Mouse (Mus musculus) forebrain, embryonic 15.5 days (tissue): ENCODE data around the gene Efcab8. TPM values are rescaled to one million over a fixed set of nuclear protein-coding genes. Genes with fewer than 3 reads are reported as not detected.

ENCODE experiments used
- ATAC-seq: fragments of 200-750 bp; cut with Nextera tagmentation; replicated peaks from 2 replicates; pipeline ENCODE4 v1.8.0; 2017; ENCODE audit warnings: mild to moderate bottlenecking, moderate TSS enrichment, moderate library complexity
- H3K27ac ChIP-seq: fragments of 300-500 bp; sonication (generic); replicated peaks from 2 replicates; pipeline ENCODE4 v1.5.1; 2015; ENCODE audit warnings: mild to moderate bottlenecking, inconsistent platforms
- H3K27me3 ChIP-seq: fragments of 300-500 bp; sonication (generic); 2 replicates; pipeline ENCODE4 v1.6.1; 2015; ENCODE audit warnings: inconsistent platforms
- H3K36me3 ChIP-seq: fragments of 300-500 bp; sonication (generic); 2 replicates; pipeline ENCODE4 v1.6.1; 2015; ENCODE audit warnings: mild to moderate bottlenecking, inconsistent platforms
- H3K4me1 ChIP-seq: fragments of 300-500 bp; sonication (generic); 2 replicates; pipeline ENCODE4 v1.6.1; 2015; ENCODE audit warnings: inconsistent platforms
- H3K4me2 ChIP-seq: fragments of 300-500 bp; sonication (generic); replicated peaks from 2 replicates; pipeline ENCODE4 v1.6.1; 2015; ENCODE audit warnings: mild to moderate bottlenecking, inconsistent platforms
- H3K4me3 ChIP-seq: fragments of 300-500 bp; sonication (generic); 2 replicates; pipeline ENCODE4 v1.5.1; 2015; ENCODE audit warnings: mild to moderate bottlenecking, inconsistent platforms
- H3K9ac ChIP-seq: fragments of 300-500 bp; sonication (generic); replicated peaks from 2 replicates; pipeline ENCODE4 v1.6.1; 2015; ENCODE audit warnings: mild to moderate bottlenecking, inconsistent platforms
- H3K9me3 ChIP-seq: fragments of 300-500 bp; sonication (generic); 2 replicates; pipeline ENCODE4 v1.6.1; 2016; ENCODE audit warnings: inconsistent platforms
- WGBS: fragments of 180-500 bp; shearing (Covaris S2); methylation state at CpG from one replicate; pipeline ENCODE4 v1.1.7; 2015; ENCODE audit warnings: mixed read lengths; 5-methylcytosine and 5-hydroxymethylcytosine counted together
- polyA plus RNA-seq: library from polyadenylated mRNA; unstranded; fragments of >200 nt; fragmentation: Nextera tagmentation; extraction: Ambion mirVana; gene quantifications from 2 replicates; pipeline ENCODE4 v1.2.1, GENCODE M21; 2015

Efcab8 gene
- not detected in 2 replicates for polyA plus RNA-seq

DNA sequence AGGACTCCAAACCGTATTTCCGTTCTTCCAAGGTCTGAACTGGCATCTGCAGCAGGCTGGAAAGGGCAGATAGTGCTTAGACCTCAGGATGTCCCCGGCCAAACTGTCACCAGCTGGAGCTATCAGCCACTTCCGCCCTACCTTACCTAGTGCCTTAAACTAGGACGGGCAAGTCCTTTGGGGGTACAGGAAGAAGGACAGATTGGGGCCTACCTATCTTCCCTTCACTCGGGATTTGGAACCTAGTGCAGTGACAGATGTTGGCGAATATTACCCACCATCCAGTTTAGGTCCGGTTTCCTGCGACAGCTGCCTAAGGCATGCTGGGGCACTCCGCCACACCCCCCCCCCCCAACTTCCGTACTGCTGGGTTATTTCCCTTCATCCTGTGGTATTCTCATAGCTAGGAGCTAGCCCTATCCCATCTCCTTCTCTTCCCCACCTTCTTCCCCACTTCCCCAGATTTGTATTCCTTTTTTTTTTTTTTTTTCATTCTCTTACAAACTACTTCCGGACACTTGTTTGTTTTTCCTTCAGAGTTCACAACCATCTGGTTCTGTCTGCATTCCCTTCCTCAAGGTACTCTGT is at the start of gene Efcab8:
Gene Efcab8 (plus strand): TSS at position 538 of the 588 bp plus-strand sequence.
- no peak for ATAC-seq
- Histone ChIP-seq H3K4me2 (peak within 1 kb of the TSS; percentile 48), H3K9me3 (no peaks in the 10 kb centered on the region), H3K4me1 (peaks cover 9% of the 10 kb centered on the region; the same call in 1 of the 2 replicates), H3K9ac (no peak within 1 kb of the TSS), H3K27me3 (no peaks in the 10 kb centered on the region), H3K27ac (no peak within 1 kb of the TSS), H3K36me3 (no peaks in the 10 kb centered on the region), H3K4me3 (peak within 1 kb of the TSS; percentile 25)
- WGBS: 60% methylated on average over 12 of the region's 12 CpGs

DNA sequence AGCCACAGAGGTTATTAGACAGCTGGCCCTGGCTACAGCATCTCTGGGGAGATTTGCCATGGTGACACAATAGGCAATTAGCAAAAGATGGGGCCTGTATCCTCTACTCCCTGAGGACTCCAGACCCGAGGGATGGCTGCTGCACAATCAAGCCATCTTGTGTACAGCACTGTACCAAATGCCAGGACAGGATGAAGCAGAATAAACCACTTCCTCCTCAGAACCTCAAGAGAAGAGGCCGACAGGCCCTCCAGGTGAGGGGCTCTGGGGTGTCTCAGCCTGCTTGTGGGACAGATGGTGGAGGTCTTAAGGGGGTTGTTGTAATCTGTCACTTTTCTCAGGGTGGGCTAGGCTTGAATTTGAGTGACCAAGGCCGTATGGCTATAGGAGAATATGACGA is 45.7 kb upstream of the Efcab8 start:
- ATAC-seq: no peak
- 85% methylated on average over 4 of the region's 4 CpGs for WGBS
- H3K4me3 ChIP-seq: no peak overlapping the region
- H3K27ac ChIP-seq: no peak overlapping the region
- H3K36me3 ChIP-seq: no peaks in the 10 kb centered on the region
- H3K27me3 ChIP-seq: no peaks in the 10 kb centered on the region
- no peak overlapping the region for H3K9ac ChIP-seq
- no peaks in the 10 kb centered on the region for H3K9me3 ChIP-seq
- no peaks in the 10 kb centered on the region for H3K4me1 ChIP-seq
- no peak overlapping the region for H3K4me2 ChIP-seq

- H3K4me2 ChIP-seq: peak within 1 kb of the TSS; percentile 70
- no peaks in the 10 kb centered on the region for H3K27me3 ChIP-seq
- peak; percentile 97 for ATAC-seq
- peak within 1 kb of the TSS; percentile 89 for H3K9ac ChIP-seq
- H3K36me3 ChIP-seq: no peaks in the 10 kb centered on the region
- peak within 1 kb of the TSS; percentile 92 for H3K27ac ChIP-seq
- 10% methylated on average over 58 of the region's 58 CpGs for WGBS
- H3K9me3 ChIP-seq: no peaks in the 10 kb centered on the region
- peaks cover 29% of the 10 kb centered on the region for H3K4me1 ChIP-seq
- H3K4me3 ChIP-seq: peak within 1 kb of the TSS; percentile 62
Observed at GRCm38 (mm10) chr2:153740500-153741436, 39.0 kb upstream of the Efcab8 start, which contains the start of gene Mapre1. Gene Mapre1, plus strand, starts transcription at chr2:153741274.

DNA sequence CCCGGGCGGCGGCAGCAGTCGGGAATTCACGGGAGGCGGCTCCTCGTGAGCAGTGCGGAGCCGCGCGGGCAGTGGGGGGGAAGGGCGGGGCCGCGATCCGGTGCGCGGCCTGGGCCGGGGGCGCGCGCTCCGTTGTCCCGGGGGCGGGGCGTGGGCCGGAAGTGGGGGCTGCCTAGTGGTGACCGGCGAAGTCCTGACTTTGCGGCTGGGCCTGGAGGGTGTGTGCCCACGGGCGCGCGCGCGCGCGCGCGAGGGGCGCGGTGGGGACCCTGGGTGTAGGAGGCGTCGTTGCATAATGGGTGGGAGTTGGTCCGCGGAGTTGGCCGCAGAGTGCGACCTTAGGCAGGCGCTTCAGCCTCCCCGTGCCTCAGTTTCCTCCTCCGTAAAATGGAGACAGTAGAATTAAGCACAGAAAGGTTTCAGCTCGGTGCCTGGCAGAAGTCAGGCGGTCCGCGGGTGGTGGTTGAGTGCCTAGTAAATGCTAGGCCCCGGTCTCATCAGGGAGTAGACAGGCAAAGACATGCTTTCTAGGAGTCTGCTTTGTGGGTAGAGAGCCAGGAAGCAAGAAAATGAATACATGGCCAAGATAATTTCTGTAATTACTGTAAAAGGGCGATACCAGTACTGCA is 38.2 kb upstream of the Efcab8 start:
- Histone ChIP-seq H3K36me3 (peaks cover 2% of the 10 kb centered on the region; the same call in 1 of the 2 replicates), H3K4me3 (peak overlapping the region; percentile 62), H3K9ac (peak overlapping the region; percentile 89), H3K4me1 (peaks cover 29% of the 10 kb centered on the region), H3K4me2 (peak overlapping the region; percentile 70), H3K27ac (peak overlapping the region; percentile 92), H3K27me3 (no peaks in the 10 kb centered on the region), H3K9me3 (no peaks in the 10 kb centered on the region)
- peak; percentile 85 for ATAC-seq
- under 1% methylated on average over 55 of the region's 56 CpGs for WGBS

DNA sequence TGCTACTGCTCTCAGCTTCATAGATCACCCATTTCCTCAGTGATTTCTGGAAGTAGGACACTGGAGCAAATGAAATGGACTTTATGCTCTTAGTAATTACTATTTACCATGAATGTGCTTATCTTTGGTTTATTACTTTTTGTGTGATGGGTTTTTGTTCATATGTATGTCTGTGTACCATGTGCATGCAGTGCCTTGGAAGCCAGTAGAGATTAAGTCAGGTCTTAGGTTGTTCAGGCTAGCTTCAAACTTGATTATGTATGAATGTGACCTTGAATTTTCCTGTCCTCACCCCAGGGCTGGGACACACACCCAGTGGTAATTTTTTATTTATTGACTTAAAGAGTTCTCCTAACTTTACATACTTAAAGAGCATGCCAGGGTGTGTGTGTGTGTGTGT is 31.7 kb upstream of the Efcab8 start:
- Histone ChIP-seq H3K27ac (no peak overlapping the region), H3K27me3 (no peaks in the 10 kb centered on the region), H3K9me3 (no peaks in the 10 kb centered on the region), H3K4me2 (no peak overlapping the region), H3K4me1 (peaks cover 17% of the 10 kb centered on the region), H3K36me3 (peaks cover 24% of the 10 kb centered on the region), H3K9ac (no peak overlapping the region), H3K4me3 (no peak overlapping the region)
- no peak for ATAC-seq

GRCm38 (mm10) chr2:153750363-153750762 is 29.4 kb upstream of the Efcab8 start:
- Histone ChIP-seq H3K36me3 (peaks cover 24% of the 10 kb centered on the region), H3K9me3 (no peaks in the 10 kb centered on the region), H3K4me3 (no peak overlapping the region), H3K9ac (no peak overlapping the region), H3K27ac (no peak overlapping the region), H3K27me3 (no peaks in the 10 kb centered on the region), H3K4me1 (peaks cover 5% of the 10 kb centered on the region; the same call in 1 of the 2 replicates), H3K4me2 (no peak overlapping the region)
- WGBS: 85% methylated on average over 2 of the region's 2 CpGs
- no peak for ATAC-seq

DNA sequence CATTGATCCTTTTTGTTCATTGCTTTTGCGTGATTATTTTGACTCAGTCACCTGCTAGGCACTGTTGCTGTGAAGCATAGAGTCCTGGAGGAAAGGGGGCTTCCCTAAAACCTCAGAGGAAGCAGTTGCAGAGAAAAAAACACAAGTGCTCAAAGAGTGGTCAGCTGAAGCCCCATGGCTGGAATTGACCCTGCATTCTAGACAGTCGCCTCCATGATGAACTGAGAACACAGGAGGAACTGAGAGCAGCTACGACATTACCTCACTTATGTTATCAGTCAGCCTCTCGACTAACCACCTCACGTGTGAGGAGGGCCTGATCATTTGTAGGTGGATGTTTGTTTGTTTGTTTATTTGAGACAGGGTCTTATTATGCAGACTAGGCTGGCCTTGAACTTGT is 17.6 kb upstream of the Efcab8 start:
- Histone ChIP-seq H3K4me2 (no peak overlapping the region), H3K9me3 (no peaks in the 10 kb centered on the region), H3K36me3 (peaks cover 91% of the 10 kb centered on the region), H3K4me1 (no peaks in the 10 kb centered on the region), H3K27ac (no peak overlapping the region), H3K4me3 (no peak overlapping the region), H3K9ac (no peak overlapping the region), H3K27me3 (no peaks in the 10 kb centered on the region)
- ATAC-seq: no peak
- 97% methylated on average over 5 of the region's 5 CpGs for whole genome bisulfite sequencing

- WGBS: 47% methylated on average over 6 of the region's 6 CpGs
- no peak for ATAC-seq
- Histone ChIP-seq H3K27me3 (no peaks in the 10 kb centered on the region), H3K4me3 (no peak overlapping the region), H3K9me3 (no peaks in the 10 kb centered on the region), H3K4me1 (no peaks in the 10 kb centered on the region), H3K4me2 (no peak overlapping the region), H3K36me3 (peaks cover 63% of the 10 kb centered on the region), H3K27ac (no peak overlapping the region), H3K9ac (no peak overlapping the region)
Observed at GRCm38 (mm10) chr2:153767484-153767883, 12.2 kb upstream of the Efcab8 start.

DNA sequence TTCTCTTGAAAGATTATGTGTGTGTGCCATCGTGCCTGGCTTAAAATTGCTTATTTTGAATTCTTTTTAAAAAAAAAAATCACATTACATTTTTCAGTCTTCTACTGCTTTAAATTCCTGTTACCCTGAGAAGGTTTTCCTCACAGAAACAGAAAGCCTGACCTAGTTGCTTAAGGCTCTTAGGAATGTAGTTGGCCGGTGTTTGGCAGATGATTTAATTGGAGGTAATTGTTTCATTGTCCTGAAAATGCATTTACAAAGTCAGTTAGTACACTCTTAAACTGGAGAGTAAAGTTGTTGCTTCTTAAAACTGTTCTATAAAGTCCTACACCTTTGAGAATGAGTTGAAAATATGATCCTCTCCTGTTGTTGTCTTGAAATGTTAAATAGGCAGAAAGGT is 10.8 kb upstream of the Efcab8 start:
- peaks cover 63% of the 10 kb centered on the region for H3K36me3 ChIP-seq
- WGBS: 79% methylated on average over 2 of the region's 2 CpGs
- ATAC-seq: no peak

DNA sequence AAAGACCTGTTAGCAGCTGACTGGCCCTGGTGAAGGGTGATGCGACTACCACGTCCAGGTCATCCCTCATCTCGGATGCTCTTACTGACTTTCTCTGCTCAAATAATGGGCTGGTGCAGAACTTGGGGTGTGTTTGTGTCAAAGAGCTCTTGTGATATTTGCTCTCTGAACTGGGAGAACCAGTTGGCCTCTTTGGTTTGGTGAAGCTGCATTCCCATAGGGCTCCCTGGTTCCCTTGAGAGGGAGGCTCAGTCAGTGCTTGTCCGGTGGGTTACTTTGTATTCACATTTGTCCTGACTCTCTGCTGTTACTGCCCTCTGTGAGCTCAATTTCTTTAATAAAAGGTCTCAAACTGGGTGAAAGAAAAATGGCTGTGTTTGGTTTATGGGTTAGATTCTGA is 6.8 kb upstream of the Efcab8 start:
- Histone ChIP-seq H3K9me3 (no peaks in the 10 kb centered on the region), H3K36me3 (peaks cover 31% of the 10 kb centered on the region), H3K4me3 (no peak overlapping the region), H3K27me3 (no peaks in the 10 kb centered on the region), H3K9ac (no peak overlapping the region), H3K4me2 (no peak overlapping the region), H3K4me1 (no peaks in the 10 kb centered on the region), H3K27ac (no peak overlapping the region)
- 95% methylated on average over 4 of the region's 4 CpGs for WGBS
- ATAC-seq: no peak

More for the DNA sequence above, 10.8 kb upstream of the Efcab8 start:
- H3K4me2 ChIP-seq: no peak overlapping the region
- no peak overlapping the region for H3K9ac ChIP-seq
- H3K4me3 ChIP-seq: no peak overlapping the region
- no peaks in the 10 kb centered on the region for H3K27me3 ChIP-seq
- H3K9me3 ChIP-seq: no peaks in the 10 kb centered on the region
- H3K4me1 ChIP-seq: no peaks in the 10 kb centered on the region
- H3K27ac ChIP-seq: no peak overlapping the region

DNA sequence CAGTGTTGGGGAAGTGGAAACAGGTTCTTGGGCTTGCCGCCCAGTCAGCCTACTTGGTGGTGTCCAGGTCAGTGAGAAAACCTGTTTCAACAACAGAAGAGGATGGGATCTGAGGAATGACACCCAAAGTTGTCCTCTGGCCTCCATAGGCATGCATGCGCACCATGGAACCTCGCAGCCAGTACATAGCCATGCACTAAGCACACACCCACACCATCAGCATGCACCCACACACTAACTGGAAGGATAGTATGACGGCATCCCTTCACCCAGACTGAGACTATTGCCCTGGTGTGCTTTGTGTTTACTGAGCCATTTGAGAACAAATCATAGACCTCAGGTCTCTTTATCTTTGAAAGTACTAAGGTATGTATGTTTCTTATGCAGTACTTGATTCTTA is 4.3 kb upstream of the Efcab8 start:
- Histone ChIP-seq H3K9me3 (no peaks in the 10 kb centered on the region), H3K36me3 (peaks cover 26% of the 10 kb centered on the region), H3K4me1 (peaks cover 9% of the 10 kb centered on the region; the same call in 1 of the 2 replicates), H3K9ac (no peak overlapping the region), H3K4me3 (no peak overlapping the region), H3K27ac (no peak overlapping the region), H3K4me2 (no peak overlapping the region), H3K27me3 (no peaks in the 10 kb centered on the region)
- 97% methylated on average over 4 of the region's 4 CpGs for WGBS
- no peak for ATAC-seq
